Mouse (Mus musculus) forebrain, embryonic 11.5 days (tissue): ENCODE data around the gene Fbxl20. TPM values are rescaled to one million over a fixed set of nuclear protein-coding genes. Genes with fewer than 3 reads are reported as not detected.

Source experiments
- ATAC-seq: fragments of 200-750 bp; cut with Nextera tagmentation; replicated peaks from 2 replicates; pipeline ENCODE4 v1.8.0; 2017; ENCODE audit warnings: moderate TSS enrichment; ENCODE audit not compliant: low FRiP score
- DNase-seq: peaks from one replicate; pipeline ENCODE4 v3.0.0-alpha.2; 2017; ENCODE audit warnings: low spot score
- H3K27ac ChIP-seq: fragments of 300-500 bp; sonication (generic); 2 replicates; pipeline ENCODE4 v1.5.1; 2014; ENCODE audit warnings: low read depth, low read length
- H3K27me3 ChIP-seq: fragments of 300-500 bp; sonication (generic); 2 replicates; pipeline ENCODE4 v1.6.1; 2014; ENCODE audit warnings: mild to moderate bottlenecking, low read length, mixed read lengths; ENCODE audit not compliant: control insufficient read depth, insufficient read depth
- H3K36me3 ChIP-seq: fragments of 300-500 bp; sonication (generic); 2 replicates; pipeline ENCODE4 v1.6.1; 2014; ENCODE audit warnings: mild to moderate bottlenecking, low read length, moderate library complexity, mixed read lengths; ENCODE audit not compliant: control insufficient read depth, insufficient read depth
- H3K4me1 ChIP-seq: fragments of 300-500 bp; sonication (generic); replicated peaks from 2 replicates; pipeline ENCODE4 v1.6.1; 2014; ENCODE audit warnings: low read length, mixed read lengths; ENCODE audit not compliant: control insufficient read depth, insufficient read depth
- H3K4me2 ChIP-seq: fragments of 300-500 bp; sonication (generic); 2 replicates; pipeline ENCODE4 v1.6.1; 2014; ENCODE audit warnings: low read depth, mild to moderate bottlenecking, low read length, moderate library complexity, mixed read lengths; ENCODE audit not compliant: severe bottlenecking
- H3K4me3 ChIP-seq: fragments of 300-500 bp; sonication (generic); 2 replicates; pipeline ENCODE4 v1.5.1; 2014; ENCODE audit warnings: low read depth, low read length
- H3K9ac ChIP-seq: fragments of 300-500 bp; sonication (generic); 2 replicates; pipeline ENCODE4 v1.6.1; 2014; ENCODE audit warnings: low read length
- H3K9me3 ChIP-seq: fragments of 300-500 bp; sonication (generic); 2 replicates; pipeline ENCODE4 v1.6.1; 2016; ENCODE audit warnings: low read length, mixed read lengths; ENCODE audit not compliant: control insufficient read depth
- WGBS: fragments of 180-500 bp; shearing (Covaris S2); extraction: QIAGEN DNeasy Blood & Tissue Kit; methylation state at CpG from one replicate; pipeline ENCODE4 v1.1.7; 2014; 5-methylcytosine and 5-hydroxymethylcytosine counted together
- polyA plus RNA-seq: library from polyadenylated mRNA; unstranded; fragments of >200 nt; fragmentation: Nextera tagmentation; extraction: Ambion mirVana; gene quantifications from 2 replicates; pipeline ENCODE4 v1.2.1, GENCODE M21; 2014

Fbxl20 gene
- polyA plus RNA-seq, 1 experiment from 2014 or later: 19.4 TPM

GRCm38 (mm10) chr11:98123424-98123823, 26.8 kb downstream of the Fbxl20 start:
- H3K36me3 ChIP-seq: no peaks in the 10 kb centered on the region; the same call in 1 of the 2 replicates
- DNase-seq: no peak
- H3K9ac ChIP-seq: no peak overlapping the region

GRCm38 (mm10) chr11:98114363-98114762, 35.8 kb downstream of the Fbxl20 start:
- Histone ChIP-seq H3K36me3 (no peaks in the 10 kb centered on the region), H3K27ac (no peak overlapping the region), H3K9me3 (no peaks in the 10 kb centered on the region), H3K9ac (no peak overlapping the region), H3K4me1 (no peaks in the 10 kb centered on the region), H3K4me3 (no peak overlapping the region), H3K27me3 (no peaks in the 10 kb centered on the region), H3K4me2 (no peak overlapping the region)
- 88% methylated on average over 1 of the region's 1 CpGs for WGBS
- ATAC-seq: no peak
- no peak for DNase-seq

More at GRCm38 (mm10) chr11:98123424-98123823, 26.8 kb downstream of the Fbxl20 start:
- Histone ChIP-seq H3K9me3 (no peaks in the 10 kb centered on the region), H3K4me1 (no peaks in the 10 kb centered on the region), H3K4me3 (no peak overlapping the region), H3K27me3 (no peaks in the 10 kb centered on the region), H3K4me2 (no peak overlapping the region), H3K27ac (no peak overlapping the region)
- 92% methylated on average over 5 of the region's 5 CpGs for WGBS
- no peak for ATAC-seq

- no peak overlapping the region for H3K27ac ChIP-seq
- ATAC-seq: no peak
- WGBS: 68% methylated on average over 4 of the region's 4 CpGs
- H3K27me3 ChIP-seq: no peaks in the 10 kb centered on the region
- H3K4me2 ChIP-seq: no peak overlapping the region
- no peak for DNase-seq
- H3K9ac ChIP-seq: no peak overlapping the region
- no peaks in the 10 kb centered on the region for H3K9me3 ChIP-seq
- no peaks in the 10 kb centered on the region for H3K4me1 ChIP-seq
- H3K36me3 ChIP-seq: no peaks in the 10 kb centered on the region
- H3K4me3 ChIP-seq: no peak overlapping the region
Measured at GRCm38 (mm10) chr11:98113504-98113903, 36.7 kb downstream of the Fbxl20 start.

GRCm38 (mm10) chr11:98109706-98110105, 40.5 kb downstream of the Fbxl20 start:
- no peak overlapping the region for H3K4me3 ChIP-seq
- H3K4me1 ChIP-seq: no peaks in the 10 kb centered on the region
- no peak overlapping the region for H3K9ac ChIP-seq
- no peak overlapping the region for H3K4me2 ChIP-seq
- no peak for ATAC-seq
- 93% methylated on average over 5 of the region's 5 CpGs for WGBS
- no peak for DNase-seq
- H3K36me3 ChIP-seq: no peaks in the 10 kb centered on the region; the same call in 1 of the 2 replicates
- no peaks in the 10 kb centered on the region for H3K27me3 ChIP-seq
- H3K27ac ChIP-seq: no peak overlapping the region
- H3K9me3 ChIP-seq: no peaks in the 10 kb centered on the region

- Histone ChIP-seq H3K9me3 (no peaks in the 10 kb centered on the region), H3K36me3 (no peaks in the 10 kb centered on the region; the same call in 1 of the 2 replicates), H3K4me2 (no peak overlapping the region), H3K4me3 (no peak overlapping the region), H3K27me3 (no peaks in the 10 kb centered on the region), H3K27ac (no peak overlapping the region), H3K9ac (no peak overlapping the region), H3K4me1 (no peaks in the 10 kb centered on the region)
- DNase-seq (no peak), ATAC-seq (no peak)
- WGBS: 95% methylated on average over 3 of the region's 3 CpGs
Measured at GRCm38 (mm10) chr11:98101332-98101731, 48.9 kb downstream of the Fbxl20 start.

- no peaks in the 10 kb centered on the region; the same call in 1 of the 2 replicates for H3K36me3 ChIP-seq
- H3K27me3 ChIP-seq: no peaks in the 10 kb centered on the region
- ATAC-seq: no peak
- no peak overlapping the region for H3K4me2 ChIP-seq
- DNase-seq: no peak
- WGBS: 91% methylated on average over 9 of the region's 9 CpGs
- H3K9ac ChIP-seq: no peak overlapping the region
- H3K27ac ChIP-seq: no peak overlapping the region
- H3K4me1 ChIP-seq: no peaks in the 10 kb centered on the region
- H3K4me3 ChIP-seq: no peak overlapping the region
- H3K9me3 ChIP-seq: no peaks in the 10 kb centered on the region
Measured at GRCm38 (mm10) chr11:98090583-98090982, 59.6 kb downstream of the Fbxl20 start.

GRCm38 (mm10) chr11:98088224-98088623, 62.0 kb downstream of the Fbxl20 start:
- Histone ChIP-seq H3K4me2 (no peak overlapping the region), H3K36me3 (no peaks in the 10 kb centered on the region; the same call in 1 of the 2 replicates), H3K27me3 (no peaks in the 10 kb centered on the region), H3K9me3 (no peaks in the 10 kb centered on the region), H3K27ac (no peak overlapping the region), H3K9ac (no peak overlapping the region), H3K4me1 (no peaks in the 10 kb centered on the region), H3K4me3 (no peak overlapping the region)
- 54% methylated on average over 7 of the region's 7 CpGs for WGBS
- peak; percentile 60 for DNase-seq
- no peak for ATAC-seq

GRCm38 (mm10) chr11:98086574-98086973, 63.6 kb downstream of the Fbxl20 start:
- Histone ChIP-seq H3K4me3 (no peak overlapping the region), H3K4me2 (no peak overlapping the region), H3K36me3 (no peaks in the 10 kb centered on the region; the same call in 1 of the 2 replicates), H3K9me3 (no peaks in the 10 kb centered on the region), H3K4me1 (no peaks in the 10 kb centered on the region), H3K27ac (no peak overlapping the region), H3K27me3 (no peaks in the 10 kb centered on the region), H3K9ac (no peak overlapping the region)
- DNase-seq (no peak), ATAC-seq (no peak)
- 67% methylated on average over 7 of the region's 7 CpGs for WGBS

GRCm38 (mm10) chr11:98086141-98086540, 64.1 kb downstream of the Fbxl20 start:
- 94% methylated on average over 9 of the region's 9 CpGs for WGBS
- no peak for ATAC-seq

More at GRCm38 (mm10) chr11:98086141-98086540, 64.1 kb downstream of the Fbxl20 start:
- H3K27ac ChIP-seq: no peak overlapping the region
- no peaks in the 10 kb centered on the region for H3K9me3 ChIP-seq
- H3K27me3 ChIP-seq: no peaks in the 10 kb centered on the region
- no peak overlapping the region for H3K4me2 ChIP-seq
- no peaks in the 10 kb centered on the region for H3K4me1 ChIP-seq
- H3K4me3 ChIP-seq: no peak overlapping the region
- DNase-seq: no peak
- no peak overlapping the region for H3K9ac ChIP-seq
- H3K36me3 ChIP-seq: no peaks in the 10 kb centered on the region; the same call in 1 of the 2 replicates
